In genomic region chr19:24475281-24475680, GRCm38 (mm10) we compare ENCODE assay signal across 11 mouse cellular contexts. TPM values are rescaled to one million over a fixed set of nuclear protein-coding genes. Genes with fewer than 3 reads are reported as not detected.
DNase-seq lines count a peak whose midpoint lies in the region; ATAC-seq and TF ChIP-seq lines count a peak whose summit lies in the region.
"Had no signal": no experiment of that assay in that cellular context is flagged by ENCODE, and none has a peak within 500 bp of the region (broad histone marks: within the 10 kb centered on the region; RNA-seq: fewer than 3 reads in every experiment).

No protein-coding gene starts in this region.

- 77% methylated on average over 6 of the region's 6 CpGs for WGBS in hindbrain, postnatal 0 days
- 86% methylated on average over 6 of the region's 6 CpGs for WGBS in hindbrain, embryonic 10.5 days
- 88% methylated on average over 6 of the region's 6 CpGs for WGBS in limb, embryonic 13.5 days

- H3K36me3 ChIP-seq in erythroblast, embryonic 14.5 days (ENCODE audit: control insufficient read depth) = peaks cover 52% of the 10 kb centered on the region
- no peaks in the 10 kb centered on the region for H3K36me3 ChIP-seq in hindbrain, postnatal 0 days (ENCODE audit: insufficient read depth, low read length)
- peaks cover 12% of the 10 kb centered on the region for H3K36me3 ChIP-seq in hindbrain, embryonic 10.5 days
- H3K36me3 ChIP-seq in CH12.LX (replicated peaks in 1 of 2; ENCODE audit: control insufficient read depth in 1 of 2, insufficient read depth in 1 of 2, low read length in 1 of 2) = peaks cover 3 to 20% of the 10 kb centered on the region in 2 experiments
- H3K36me3 ChIP-seq in limb, embryonic 13.5 days = peaks cover 8% of the 10 kb centered on the region; the same call in 1 of the 2 replicates

- in situ Hi-C loops in CH12.LX (cut with MboI; ENCODE audit: low pct_ligation_motif_present, low pct_unique_long_range_greater_than_20kb, low sequenced_read_pairs) = no loop called here

- no peaks in the 10 kb centered on the region for H3K27me3 ChIP-seq in erythroblast, embryonic 14.5 days (ENCODE audit: control insufficient read depth)
- H3K27me3 ChIP-seq in hindbrain, postnatal 0 days (ENCODE audit: insufficient read depth, low read length) = no peaks in the 10 kb centered on the region
- H3K27me3 ChIP-seq in hindbrain, embryonic 10.5 days (ENCODE audit: insufficient read depth, poor library complexity, severe bottlenecking) = no peaks in the 10 kb centered on the region
- H3K27me3 ChIP-seq in CH12.LX (replicated peaks) = no peaks in the 10 kb centered on the region
- no peaks in the 10 kb centered on the region for H3K27me3 ChIP-seq in limb, embryonic 13.5 days

- TF ChIP-seq RAD21 in CH12.LX (IDR thresholded peaks at IDR 0.05; ENCODE audit: low read depth, low read length) = no peak

- H3K79me2 ChIP-seq in CH12.LX (replicated peaks; ENCODE audit: control insufficient read depth, extremely low read depth, insufficient read depth, poor library complexity, severe bottlenecking) = peaks cover 7% of the 10 kb centered on the region

- H3K27ac ChIP-seq in hindbrain, postnatal 0 days = no peak overlapping the region
- no peak overlapping the region for H3K27ac ChIP-seq in hindbrain, embryonic 10.5 days
- H3K27ac ChIP-seq in CH12.LX (ENCODE audit: insufficient read depth, low read depth) = no peak overlapping the region
- H3K27ac ChIP-seq in limb, embryonic 13.5 days = no peak overlapping the region

- no peak for TF ChIP-seq CTCF in hindbrain, postnatal 0 days (IDR thresholded peaks at IDR 0.05; ENCODE audit: low read depth)
- TF ChIP-seq CTCF in CH12.LX (conservative IDR thresholded peaks at IDR 0.05 in 1 of 2, IDR thresholded peaks at IDR 0.05 in 1 of 2; ENCODE audit: low read depth in 2 of 2, low read length in 2 of 2) = no peak

- H3K9me3 ChIP-seq in erythroblast, embryonic 14.5 days (ENCODE audit: control insufficient read depth, low read length) = no peaks in the 10 kb centered on the region
- no peaks in the 10 kb centered on the region for H3K9me3 ChIP-seq in hindbrain, postnatal 0 days (ENCODE audit: low read length)
- H3K9me3 ChIP-seq in hindbrain, embryonic 10.5 days = no peaks in the 10 kb centered on the region
- no peaks in the 10 kb centered on the region for H3K9me3 ChIP-seq in CH12.LX (replicated peaks; ENCODE audit: low read length)
- no peaks in the 10 kb centered on the region for H3K9me3 ChIP-seq in limb, embryonic 13.5 days

- peaks cover 50% of the 10 kb centered on the region for H3K4me1 ChIP-seq in erythroblast, embryonic 14.5 days (ENCODE audit: control insufficient read depth)
- H3K4me1 ChIP-seq in hindbrain, postnatal 0 days (ENCODE audit: insufficient read depth, low read length) = peaks cover 6% of the 10 kb centered on the region; the same call in 1 of the 2 replicates
- H3K4me1 ChIP-seq in hindbrain, embryonic 10.5 days (replicated peaks) = peaks cover 27% of the 10 kb centered on the region
- H3K4me1 ChIP-seq in CH12.LX (ENCODE audit: control insufficient read depth in 1 of 2, insufficient read depth in 2 of 2) = peaks cover 11 to 16% of the 10 kb centered on the region in 2 experiments; a peak in 3 of 4 replicates
- peaks cover 13% of the 10 kb centered on the region for H3K4me1 ChIP-seq in limb, embryonic 13.5 days

- H3K4me3 ChIP-seq in erythroblast, embryonic 14.5 days (replicated peaks) = peak overlapping the region; percentile 93
- H3K4me3 ChIP-seq in hindbrain, postnatal 0 days (ENCODE audit: low read length) = no peak overlapping the region
- no peak overlapping the region for H3K4me3 ChIP-seq in hindbrain, embryonic 10.5 days
- no peak overlapping the region for H3K4me3 ChIP-seq in CH12.LX (replicated peaks in 1 of 3; ENCODE audit: low read depth in 2 of 3, low read length in 2 of 3, poor library complexity in 1 of 3)
- no peak overlapping the region for H3K4me3 ChIP-seq in limb, embryonic 13.5 days

- dilution Hi-C loops in CH12.LX (cut with MboI; ENCODE audit: extremely low pct_ligation_motif_present, extremely low pct_unique_long_range_greater_than_20kb, low sequenced_read_pairs) = no loop called here

- no peak for TF ChIP-seq EP300 in CH12.LX (IDR thresholded peaks at IDR 0.05; ENCODE audit: low read length)

- DNase-seq in hindbrain, postnatal 0 days (ENCODE audit: low spot score) = no peak
- no peak for DNase-seq in hindbrain, embryonic 10.5 days (ENCODE audit: low spot score)
- no peak for DNase-seq in CH12.LX (ENCODE audit: extremely low read depth)
- no peak for DNase-seq in testis, postnatal 14 days (ENCODE audit: low spot score)
- no peak for DNase-seq in right cerebral cortex, postnatal 14 days
- DNase-seq: gastrocnemius, postnatal 14 days; kidney, postnatal 4 days; left cerebral cortex, postnatal 4 days had no signal

- no peak for ATAC-seq in erythroblast, adult 5-6 weeks (replicated peaks; ENCODE audit: low FRiP score, poor library complexity, severe bottlenecking)
- ATAC-seq in hindbrain, postnatal 0 days = no peak
- ATAC-seq in limb, embryonic 13.5 days (ENCODE audit: low FRiP score, low read depth) = no peak

- TF ChIP-seq POLR2A in CH12.LX (IDR thresholded peaks at IDR 0.05; ENCODE audit: low read depth, low read length) = no peak

- H3K9ac ChIP-seq in hindbrain, postnatal 0 days (replicated peaks; ENCODE audit: low read length) = no peak overlapping the region
- no peak overlapping the region for H3K9ac ChIP-seq in CH12.LX (ENCODE audit: insufficient read depth, low read depth)
- no peak overlapping the region for H3K9ac ChIP-seq in limb, embryonic 13.5 days

- peak overlapping the region; percentile 90 for H3K4me2 ChIP-seq in hindbrain, postnatal 0 days (ENCODE audit: low read depth, low read length)
- peak overlapping the region; percentile 29; the same call in 1 of the 2 replicates for H3K4me2 ChIP-seq in CH12.LX (ENCODE audit: insufficient read depth, low read depth, poor library complexity, severe bottlenecking)
- H3K4me2 ChIP-seq in limb, embryonic 13.5 days (replicated peaks) = 0 out of 2 replicates have a peak overlapping the region, but pooled peaks have one; percentile 3

TF ChIP-seq in CH12.LX, 34 proteins besides CTCF, POLR2A, EP300 and RAD21:
- no peak for TF ChIP-seq E2F4 (IDR thresholded peaks at IDR 0.05; ENCODE audit: insufficient replicate concordance, low read depth, low read length)
- no peak for TF ChIP-seq IRF4 (IDR thresholded peaks at IDR 0.05; ENCODE audit: low read depth, low read length)
- TF ChIP-seq MAZ (IDR thresholded peaks at IDR 0.05; ENCODE audit: low read depth, low read length) = no peak
- TF ChIP-seq USF2 (conservative IDR thresholded peaks at IDR 0.05; ENCODE audit: low read depth, low read length) = no peak
- no peak for TF ChIP-seq MXI1 (IDR thresholded peaks at IDR 0.05; ENCODE audit: low read depth, low read length)
- TF ChIP-seq SMC3 (IDR thresholded peaks at IDR 0.05; ENCODE audit: low read depth, low read length) = no peak
- no peak for TF ChIP-seq GABPA (IDR thresholded peaks at IDR 0.05; ENCODE audit: insufficient replicate concordance, low read depth, low read length)
- no peak for TF ChIP-seq PAX5 (IDR thresholded peaks at IDR 0.05; ENCODE audit: low read length)
- TF ChIP-seq HCFC1 (IDR thresholded peaks at IDR 0.05; ENCODE audit: low read depth, low read length) = no peak
- no peak for TF ChIP-seq ZNF384 (IDR thresholded peaks at IDR 0.05; ENCODE audit: low read depth, low read length)
- no peak for TF ChIP-seq KAT2A (IDR thresholded peaks at IDR 0.05; ENCODE audit: insufficient replicate concordance, low read length)
- no peak for TF ChIP-seq TBP (conservative IDR thresholded peaks at IDR 0.05; ENCODE audit: low read depth, low read length)

RNA-seq across cellular contexts. Expression of gene Fam122a, which starts 1.9 kb away (rescaled TPM):
- 4.7 and 5.2 TPM in 2 replicates for polyA plus RNA-seq in erythroblast, embryonic 14.5 days (2012)
- 37.8 and 40.9 TPM in 2 replicates for total RNA-seq in erythroblast, adult 5-6 weeks (2015; ENCODE audit: low replicate concordance)
- total RNA-seq in erythroblast, adult 5-6 weeks (2017; ENCODE audit: low replicate concordance) = 6.3 and 12.1 TPM in 2 replicates
- 17.0 and 21.0 TPM in 2 replicates for total RNA-seq in hindbrain, postnatal 0 days (2014; rRNA removed)
- 58.4 and 59.0 TPM in 2 replicates for polyA plus RNA-seq in hindbrain, postnatal 0 days (2015; fragmentation: Nextera tagmentation; extraction: Ambion mirVana)
- polyA plus RNA-seq in hindbrain, embryonic 10.5 days (2016; fragmentation: Nextera tagmentation; extraction: Ambion mirVana) = 53.7 and 55.8 TPM in 2 replicates
- total RNA-seq in CH12.LX (2012; rRNA removed) (4.1 and 4.5 TPM in 2 replicates), CH12.LX (2014; rRNA removed) (2.6 and 3.2 TPM in 2 replicates)
- 29.2 and 34.6 TPM in 2 replicates for polyA plus RNA-seq in CH12.LX (2012; ENCODE audit: insufficient read length, low read depth)
- 48.2 and 54.2 TPM in 2 replicates for polyA plus RNA-seq in limb, embryonic 13.5 days (2015; fragmentation: Nextera tagmentation; extraction: Ambion mirVana)

Comparison
In these comparisons a context has a peak if more than half of its experiments do, and no peak if none do; other contexts are left out.
1. H3K4me2 ChIP-seq: peak in every context shown above with its lines; median percentile 90 in hindbrain, postnatal 0 days; 29 in CH12.LX; 3 in limb, embryonic 13.5 days.